8 mouse cellular contexts compared by ENCODE assay signal in the genomic region with DNA sequence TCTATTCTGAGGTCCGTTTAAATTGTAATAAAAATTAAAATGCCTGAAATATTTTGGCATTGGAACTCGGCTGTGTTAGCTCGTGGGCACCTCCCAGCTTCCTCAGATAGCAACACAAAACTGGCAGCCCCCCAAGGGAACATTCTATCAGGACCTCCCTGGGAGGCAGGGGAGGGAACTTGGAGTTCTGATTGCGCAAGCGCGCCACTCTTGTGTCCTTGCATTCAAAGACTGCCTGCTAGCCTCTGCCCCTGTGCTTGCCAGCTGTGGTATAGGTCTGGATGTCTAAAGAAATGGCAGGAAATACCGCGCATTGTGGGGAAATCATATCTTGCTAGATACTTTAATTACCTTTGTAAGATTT. TPM values are rescaled to one million over a fixed set of nuclear protein-coding genes. Genes with fewer than 3 reads are reported as not detected.
DNase-seq lines count a peak whose midpoint lies in the region; ATAC-seq lines count a peak whose summit lies in the region.

No protein-coding gene starts in this region.

- H3K9me3 ChIP-seq in lung, embryonic 16.5 days (ENCODE audit: control insufficient read depth, low read length): no peaks in the 10 kb centered on the region

- no peaks in the 10 kb centered on the region for H3K36me3 ChIP-seq in lung, embryonic 16.5 days (ENCODE audit: control insufficient read depth, insufficient read depth, low read length)

- peak; percentile 87 for DNase-seq in urinary bladder, postnatal 14 days (ENCODE audit: low spot score)
- DNase-seq in urinary bladder, adult 2 months (ENCODE audit: low spot score): no peak
- DNase-seq in frontal cortex, postnatal 10 days (ENCODE audit: low spot score in 2 of 2): peak; percentile 35 to 44
- DNase-seq in heart, postnatal 4 days: peak; percentile 90
- DNase-seq in layer of hippocampus, adult 9-11 months: peak; percentile 46
- DNase-seq in ovary, postnatal 10 days (ENCODE audit: low spot score): peak; percentile 31

- H3K27ac ChIP-seq in lung, embryonic 16.5 days (ENCODE audit: low read length): peak overlapping the region; percentile 95

- peaks cover 29% of the 10 kb centered on the region for H3K4me1 ChIP-seq in lung, embryonic 16.5 days (replicated peaks; ENCODE audit: control insufficient read depth, insufficient read depth, low read length)

- no peaks in the 10 kb centered on the region for H3K27me3 ChIP-seq in lung, embryonic 16.5 days (ENCODE audit: control insufficient read depth, insufficient read depth, low read depth, low read length)

- peak overlapping the region; percentile 44 for H3K4me2 ChIP-seq in lung, embryonic 16.5 days (ENCODE audit: low read depth, low read length)

- no peak overlapping the region for H3K4me3 ChIP-seq in lung, embryonic 16.5 days (ENCODE audit: low read length)

- peak; percentile 95 for ATAC-seq in lung, embryonic 16.5 days (ENCODE audit: low read depth)
- ATAC-seq in CD4-positive, CD25-positive, alpha-beta regulatory T cell, adult 4 months: no peak

- H3K9ac ChIP-seq in lung, embryonic 16.5 days (ENCODE audit: low read length): peak overlapping the region; percentile 38; the same call in 1 of the 2 replicates

- WGBS in lung, embryonic 16.5 days: 6% methylated on average over 8 of the region's 8 CpGs

RNA-seq across cellular contexts. Expression of a gene that starts 53.1 kb away (rescaled TPM):
- polyA plus RNA-seq in urinary bladder, adult 2 months (2012; rRNA removed): 259 and 335 TPM in 2 replicates
- 10 to 100 TPM; 68.9 to 75.6 TPM for total RNA-seq in heart, postnatal 4 days (2021)
- polyA plus RNA-seq in lung, embryonic 16.5 days (2015; fragmentation: Nextera tagmentation; extraction: Ambion mirVana): 16.4 and 22.1 TPM in 2 replicates
- polyA plus RNA-seq in CD4-positive, CD25-positive, alpha-beta regulatory T cell, adult 4 months (2017; shearing (Covaris generic)): 10 to 100 TPM; 13.8 to 16.2 TPM

Comparison
In these comparisons a context has a peak if more than half of its experiments do, and no peak if none do; other contexts are left out.
1. RNA of a gene that starts 53.1 kb away (polyA plus RNA-seq): 259 to 335 TPM in urinary bladder, adult 2 months; 16.4 to 22.1 TPM in lung, embryonic 16.5 days and 13.8 to 16.2 TPM in CD4-positive, CD25-positive, alpha-beta regulatory T cell, adult 4 months; every median in the first group is over 10 times any median in the second.